Mouse (Mus musculus) lung, embryonic 14.5 days (tissue): Measurements from ENCODE around the gene Ptprk. TPM values are rescaled to one million over a fixed set of nuclear protein-coding genes. Genes with fewer than 3 reads are reported as not detected.
A peak's percentile ranks its signal among the peaks of the same experiment; 100 is the strongest.

Experiments
- ATAC-seq: fragments of 200-750 bp; cut with Nextera tagmentation; 2 replicates; pipeline ENCODE4 v1.8.0; 2017; ENCODE audit warnings: mild to moderate bottlenecking, moderate TSS enrichment, moderate library complexity; ENCODE audit not compliant: insufficient read depth
- DNase-seq: peaks from one replicate; pipeline ENCODE4 v3.0.0-alpha.2; 2015
- H3K27ac ChIP-seq: fragments of 300-500 bp; sonication (generic); 2 replicates; pipeline ENCODE4 v1.5.1; 2014; ENCODE audit warnings: low read depth, mild to moderate bottlenecking, moderate library complexity
- H3K27me3 ChIP-seq: fragments of 300-500 bp; sonication (generic); 2 replicates; pipeline ENCODE4 v1.6.1; 2014; ENCODE audit warnings: low read length, control low read depth; ENCODE audit not compliant: insufficient read depth
- H3K36me3 ChIP-seq: fragments of 300-500 bp; sonication (generic); 2 replicates; pipeline ENCODE4 v1.6.1; 2014; ENCODE audit warnings: control low read depth; ENCODE audit not compliant: insufficient read depth
- H3K4me1 ChIP-seq: fragments of 300-500 bp; sonication (generic); 2 replicates; pipeline ENCODE4 v1.6.1; 2014; ENCODE audit warnings: antibody characterized with exemption, control low read depth; ENCODE audit not compliant: insufficient read depth
- H3K4me2 ChIP-seq: fragments of 300-500 bp; sonication (generic); 2 replicates; pipeline ENCODE4 v1.6.1; 2014; ENCODE audit warnings: mild to moderate bottlenecking
- H3K4me3 ChIP-seq: fragments of 300-500 bp; sonication (generic); 2 replicates; pipeline ENCODE4 v1.5.1; 2014; ENCODE audit warnings: low read depth, low read length
- H3K9ac ChIP-seq: fragments of 300-500 bp; sonication (generic); 2 replicates; pipeline ENCODE4 v1.6.1; 2014
- H3K9me3 ChIP-seq: fragments of 300-500 bp; sonication (generic); 2 replicates; pipeline ENCODE4 v1.6.1; 2016; ENCODE audit warnings: low read depth, low read length, control low read depth
- CTCF ChIP-seq: IDR thresholded peaks from 2 replicates; pipeline ENCODE4 v1.5.1; 2016; ENCODE audit warnings: antibody characterized with exemption, low read depth
- WGBS: fragments of 180-500 bp; shearing (Covaris S2); extraction: QIAGEN DNeasy Blood & Tissue Kit; methylation state at CpG from one replicate; pipeline ENCODE4 v1.1.7; 2014; 5-methylcytosine and 5-hydroxymethylcytosine counted together
- polyA plus RNA-seq: library from polyadenylated mRNA; unstranded; fragments of >200 nt; fragmentation: Nextera tagmentation; extraction: Ambion mirVana; gene quantifications from 2 replicates; pipeline ENCODE4 v1.2.1, GENCODE M21; 2014

The Ptprk gene
- polyA plus RNA-seq, 1 experiment from 2014 or later, result 50.9 TPM

GRCm38 (mm10) chr10:28161306-28161705 lies 86.7 kb downstream of the Ptprk start:
- no peaks in the 10 kb centered on the region for H3K36me3 ChIP-seq
- H3K9ac ChIP-seq, result no peak overlapping the region
- H3K4me2 ChIP-seq, result no peak overlapping the region
- no peak overlapping the region for H3K27ac ChIP-seq
- no peak for TF ChIP-seq CTCF
- no peaks in the 10 kb centered on the region for H3K27me3 ChIP-seq
- H3K4me3 ChIP-seq, result no peak overlapping the region
- ATAC-seq, result no peak
- peak; percentile 62 for DNase-seq
- peaks cover 11% of the 10 kb centered on the region; the same call in 1 of the 2 replicates for H3K4me1 ChIP-seq
- no peaks in the 10 kb centered on the region for H3K9me3 ChIP-seq

DNA sequence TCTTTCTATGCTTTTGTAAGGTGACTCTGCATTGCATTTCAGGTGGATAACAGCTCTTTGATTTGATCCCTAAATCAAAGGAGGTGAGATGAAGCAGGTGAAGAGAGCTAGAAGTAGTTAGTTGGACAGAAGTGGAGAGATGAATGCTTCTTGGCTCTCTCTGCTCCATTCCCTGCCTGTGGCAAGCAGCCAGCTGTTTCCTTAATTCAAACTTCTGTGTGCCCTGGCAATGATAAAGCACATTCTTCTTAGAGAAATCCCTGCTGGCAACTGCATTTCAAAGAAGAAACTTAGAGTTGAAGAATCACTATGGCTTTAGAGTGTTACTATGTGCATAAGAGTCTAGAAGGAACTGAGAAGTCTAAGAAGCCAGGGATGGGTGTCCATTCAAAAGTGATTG lies 89.6 kb downstream of the Ptprk start:
- H3K9me3 ChIP-seq, result no peaks in the 10 kb centered on the region
- no peak overlapping the region for H3K9ac ChIP-seq
- DNase-seq (peak; percentile 65), ATAC-seq (no peak)
- no peak overlapping the region for H3K4me2 ChIP-seq
- no peak overlapping the region for H3K27ac ChIP-seq
- TF ChIP-seq CTCF, result no peak
- no peaks in the 10 kb centered on the region for H3K36me3 ChIP-seq
- H3K4me3 ChIP-seq, result no peak overlapping the region
- peaks cover 11% of the 10 kb centered on the region; the same call in 1 of the 2 replicates for H3K4me1 ChIP-seq
- H3K27me3 ChIP-seq, result no peaks in the 10 kb centered on the region

GRCm38 (mm10) chr10:28164746-28165145 lies 90.1 kb downstream of the Ptprk start:
- H3K4me1 ChIP-seq, result peaks cover 11% of the 10 kb centered on the region; the same call in 1 of the 2 replicates
- peak; percentile 38; the same call in 1 of the 2 replicates for ATAC-seq
- no peak overlapping the region for H3K9ac ChIP-seq
- H3K27ac ChIP-seq, result no peak overlapping the region
- no peak overlapping the region for H3K4me2 ChIP-seq
- no peaks in the 10 kb centered on the region for H3K27me3 ChIP-seq
- no peak overlapping the region for H3K4me3 ChIP-seq
- TF ChIP-seq CTCF, result no peak
- H3K9me3 ChIP-seq, result no peaks in the 10 kb centered on the region
- H3K36me3 ChIP-seq, result no peaks in the 10 kb centered on the region
- peak; percentile 25 for DNase-seq

DNA sequence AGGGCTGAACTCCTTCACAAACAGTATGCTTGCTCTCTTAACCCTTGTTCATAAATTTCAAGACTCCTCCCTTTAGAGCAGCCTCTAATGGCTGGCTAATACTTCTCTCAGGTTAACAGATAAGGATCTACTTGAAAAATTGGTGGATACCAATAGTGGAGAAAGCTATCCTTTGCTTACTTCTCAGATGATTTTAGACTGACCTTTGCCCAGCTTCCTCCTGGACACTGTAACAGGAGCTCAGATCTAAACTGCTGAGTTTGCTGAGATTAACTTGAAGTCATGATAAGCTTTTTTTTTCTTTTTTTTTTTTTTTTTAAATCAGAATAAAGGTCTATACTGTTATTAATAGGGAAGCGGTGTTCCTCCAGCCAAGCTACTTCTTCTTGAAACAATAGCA lies 92.0 kb downstream of the Ptprk start:
- no peak overlapping the region for H3K4me2 ChIP-seq
- H3K36me3 ChIP-seq, result no peaks in the 10 kb centered on the region
- no peak overlapping the region for H3K4me3 ChIP-seq
- H3K9ac ChIP-seq, result no peak overlapping the region
- WGBS, result 73% methylated on average over 1 of the region's 1 CpGs
- H3K27me3 ChIP-seq, result no peaks in the 10 kb centered on the region
- no peak for TF ChIP-seq CTCF
- ATAC-seq, result no peak
- no peaks in the 10 kb centered on the region for H3K9me3 ChIP-seq
- DNase-seq, result no peak
- H3K4me1 ChIP-seq, result peaks cover 11% of the 10 kb centered on the region; the same call in 1 of the 2 replicates
- H3K27ac ChIP-seq, result no peak overlapping the region

- Histone ChIP-seq H3K9me3 (no peaks in the 10 kb centered on the region), H3K4me1 (peaks cover 11% of the 10 kb centered on the region; the same call in 1 of the 2 replicates), H3K9ac (no peak overlapping the region), H3K27ac (no peak overlapping the region), H3K4me2 (no peak overlapping the region), H3K27me3 (no peaks in the 10 kb centered on the region), H3K36me3 (no peaks in the 10 kb centered on the region), H3K4me3 (no peak overlapping the region)
- ATAC-seq (no peak), DNase-seq (peak; percentile 50)
- no peak for TF ChIP-seq CTCF
- WGBS, result 49% methylated on average over 2 of the region's 2 CpGs
Measured at GRCm38 (mm10) chr10:28167097-28167496, 92.5 kb downstream of the Ptprk start.

GRCm38 (mm10) chr10:28171196-28171595 lies 96.6 kb downstream of the Ptprk start:
- H3K9ac ChIP-seq, result no peak overlapping the region
- no peaks in the 10 kb centered on the region for H3K4me1 ChIP-seq
- H3K27ac ChIP-seq, result no peak overlapping the region
- H3K4me3 ChIP-seq, result no peak overlapping the region
- H3K4me2 ChIP-seq, result no peak overlapping the region
- H3K27me3 ChIP-seq, result no peaks in the 10 kb centered on the region
- no peak for TF ChIP-seq CTCF
- DNase-seq, result no peak
- no peak for ATAC-seq
- no peaks in the 10 kb centered on the region for H3K36me3 ChIP-seq
- H3K9me3 ChIP-seq, result no peaks in the 10 kb centered on the region
- 82% methylated on average over 1 of the region's 1 CpGs for WGBS

- no peak for DNase-seq
- Histone ChIP-seq H3K27ac (no peak overlapping the region), H3K27me3 (no peaks in the 10 kb centered on the region), H3K4me2 (no peak overlapping the region), H3K4me1 (no peaks in the 10 kb centered on the region), H3K36me3 (no peaks in the 10 kb centered on the region), H3K9ac (no peak overlapping the region), H3K4me3 (no peak overlapping the region), H3K9me3 (no peaks in the 10 kb centered on the region)
- WGBS, result 68% methylated on average over 4 of the region's 4 CpGs
- TF ChIP-seq CTCF, result no peak
- ATAC-seq, result no peak
Measured at GRCm38 (mm10) chr10:28178876-28179275, 104.3 kb downstream of the Ptprk start.

- ATAC-seq, result no peak
- no peak for TF ChIP-seq CTCF
Measured at GRCm38 (mm10) chr10:28182081-28182480, 107.5 kb downstream of the Ptprk start.

More at GRCm38 (mm10) chr10:28182081-28182480, 107.5 kb downstream of the Ptprk start:
- no peaks in the 10 kb centered on the region for H3K36me3 ChIP-seq
- no peaks in the 10 kb centered on the region for H3K27me3 ChIP-seq
- WGBS, result 83% methylated on average over 3 of the region's 3 CpGs
- no peak for DNase-seq
- no peak overlapping the region for H3K27ac ChIP-seq
- no peaks in the 10 kb centered on the region for H3K9me3 ChIP-seq
- H3K9ac ChIP-seq, result no peak overlapping the region
- no peaks in the 10 kb centered on the region for H3K4me1 ChIP-seq
- no peak overlapping the region for H3K4me2 ChIP-seq
- no peak overlapping the region for H3K4me3 ChIP-seq
